Mouse (Mus musculus): ENCODE measurements around the gene Nudt9.

- TF ChIP-seq CTCF (conservative IDR thresholded peaks at IDR 0.05; ENCODE audit: low read length) (no peak), NANOG (IDR thresholded peaks at IDR 0.05; ENCODE audit: borderline replicate concordance, low read length) (no peak), POU5F1 (IDR thresholded peaks at IDR 0.05; ENCODE audit: borderline replicate concordance, low read length) (no peak)
These were observed 42.2 kb upstream of the Nudt9 start for GRCm38 (mm10) chr5:104003955-104004354.
